Mouse (Mus musculus): ENCODE measurements at regions not wholly inside any gene's neighbourhood (a gene's known extent, or its start where the extent isn't known, plus 50 kb on each side); places are given as distances from the start of the nearest gene placed in this dataset.

GRCm38 (mm10) chr8:115896066-115896465, 188.5 kb upstream of the Maf start:
- TF ChIP-seq CTCF (IDR thresholded peaks at IDR 0.05; ENCODE audit: control insufficient read depth, insufficient read depth, insufficient replicate concordance, low read depth, low read length) (no peak), POLR2A (IDR thresholded peaks at IDR 0.05; ENCODE audit: control insufficient read depth, low read depth, low read length) (no peak)
